Mouse (Mus musculus): ENCODE results near the gene Hras.

DNA sequence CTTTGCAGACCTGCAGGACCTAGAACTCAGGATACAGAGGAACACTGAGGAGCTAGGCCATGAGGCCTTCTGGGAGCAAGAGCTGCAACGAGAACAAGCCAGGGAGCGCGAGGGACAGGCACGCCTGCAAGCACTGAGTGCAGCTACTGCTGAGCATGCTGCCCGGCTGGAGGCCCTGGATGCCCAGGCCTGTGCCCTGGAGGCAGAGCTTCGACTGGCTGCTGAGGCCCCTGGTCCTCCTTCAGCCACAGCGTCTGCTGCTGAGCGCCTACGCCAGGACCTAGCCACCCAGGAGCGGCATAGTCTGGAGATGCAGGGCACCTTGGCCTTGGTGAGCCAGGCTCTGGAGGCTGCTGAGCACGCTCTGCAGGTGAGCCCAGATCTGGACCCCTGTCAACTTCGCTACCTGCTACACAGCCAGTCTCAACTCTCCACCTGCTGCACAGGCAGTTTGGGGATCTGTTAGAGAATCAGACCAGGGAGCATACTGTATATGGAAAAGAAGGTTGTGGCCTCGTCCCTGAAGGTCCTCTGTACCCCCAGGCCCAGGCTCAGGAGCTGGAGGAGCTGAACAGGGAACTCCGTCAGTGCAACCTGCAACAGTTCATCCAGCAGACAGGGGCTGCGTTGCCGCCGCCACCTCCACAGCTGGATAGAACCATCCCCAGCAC, 23.7 kb upstream of the Hras start:
- TF ChIP-seq POLR2A (IDR thresholded peaks at IDR 0.05; ENCODE audit: low read depth, low read length) (no peak), CTCF (IDR thresholded peaks at IDR 0.05; ENCODE audit: extremely low read depth, insufficient read depth, insufficient read length, insufficient replicate concordance) (no peak)
